Mouse (Mus musculus) thymus, postnatal 0 days (tissue): Measurements from ENCODE around the gene Gatb. TPM values are rescaled to one million over a fixed set of nuclear protein-coding genes. Genes with fewer than 3 reads are reported as not detected.

Experiments
- DNase-seq: peaks from one replicate; pipeline ENCODE4 v3.0.0-alpha.2; 2015; ENCODE audit warnings: low spot score
- polyA plus RNA-seq: library from polyadenylated mRNA; unstranded; fragments of >200 nt; fragmentation: Nextera tagmentation; extraction: Ambion mirVana; gene quantifications from 2 replicates; pipeline ENCODE4 v1.2.1, GENCODE M21; 2015

The Gatb gene
- polyA plus RNA-seq, 1 experiment from 2014 or later: 18.2 TPM

- no peak for DNase-seq
Observed at GRCm38 (mm10) chr3:85592640-85593252, 18.8 kb downstream of the Gatb start.

- DNase-seq: no peak
Observed at GRCm38 (mm10) chr3:85594452-85594851, 20.5 kb downstream of the Gatb start.

DNA sequence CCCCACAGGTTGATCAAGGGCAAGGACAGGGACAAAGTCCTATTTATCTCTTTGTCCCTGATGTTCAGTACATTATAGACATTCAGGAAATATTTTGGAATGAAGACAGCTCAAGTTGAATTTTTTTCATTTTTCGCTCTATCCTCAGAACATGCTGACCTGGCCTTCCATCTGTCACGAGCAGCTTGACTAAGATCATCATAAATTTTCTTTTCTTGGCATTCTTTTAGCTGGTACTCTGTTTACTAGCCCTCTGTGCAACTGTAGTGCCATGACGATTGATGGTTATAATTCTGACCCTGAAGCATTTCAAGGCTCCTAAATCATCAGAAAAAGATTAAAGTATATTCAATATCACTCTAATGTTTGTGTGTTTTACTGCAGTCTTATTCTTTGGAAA is 25.6 kb downstream of the Gatb start:
- DNase-seq: no peak

DNA sequence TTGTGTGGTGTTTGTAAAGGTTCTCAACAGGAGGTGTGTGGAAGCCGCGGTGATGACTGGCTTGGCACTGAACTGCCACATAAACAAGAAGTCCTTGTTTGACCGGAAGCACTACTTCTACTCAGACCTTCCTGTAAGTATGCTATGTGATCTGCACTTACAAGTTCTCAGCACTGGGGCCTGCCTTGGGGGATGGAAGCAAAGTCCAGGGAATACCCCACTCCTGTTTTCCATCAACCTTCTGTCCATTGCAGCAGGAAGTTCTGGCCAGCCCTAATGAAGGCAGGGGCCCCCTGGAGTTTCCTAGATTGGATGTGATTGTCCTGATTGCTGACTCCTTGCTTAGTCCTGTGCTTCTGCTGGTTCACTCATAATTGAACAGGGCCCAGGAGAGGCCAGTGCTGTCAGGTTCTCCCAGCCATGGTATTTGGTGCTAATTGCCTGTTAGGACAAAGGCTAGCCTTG is 28.0 kb downstream of the Gatb start:
- DNase-seq: no peak

GRCm38 (mm10) chr3:85603811-85604210 is 29.9 kb downstream of the Gatb start:
- no peak for DNase-seq

DNA sequence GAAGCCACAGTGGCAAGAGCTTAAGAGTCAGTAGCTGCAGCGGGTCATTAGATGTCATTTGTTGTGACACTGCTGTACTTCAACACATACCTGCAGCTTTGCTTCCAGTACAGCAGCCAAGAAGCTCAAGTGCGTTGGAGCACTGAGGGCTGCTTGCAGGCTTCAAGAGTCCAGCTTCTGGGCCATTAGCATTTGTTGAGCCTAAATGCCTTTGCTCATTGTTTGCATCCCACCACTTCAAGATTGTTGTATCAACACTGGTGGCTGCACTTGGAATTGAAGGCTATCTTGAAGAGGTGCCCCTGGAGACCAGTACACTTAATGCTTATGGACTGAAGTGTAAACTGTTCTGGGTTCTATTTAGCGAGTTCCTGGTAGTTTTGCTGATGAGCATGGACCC is 33.0 kb downstream of the Gatb start:
- no peak for DNase-seq

DNA sequence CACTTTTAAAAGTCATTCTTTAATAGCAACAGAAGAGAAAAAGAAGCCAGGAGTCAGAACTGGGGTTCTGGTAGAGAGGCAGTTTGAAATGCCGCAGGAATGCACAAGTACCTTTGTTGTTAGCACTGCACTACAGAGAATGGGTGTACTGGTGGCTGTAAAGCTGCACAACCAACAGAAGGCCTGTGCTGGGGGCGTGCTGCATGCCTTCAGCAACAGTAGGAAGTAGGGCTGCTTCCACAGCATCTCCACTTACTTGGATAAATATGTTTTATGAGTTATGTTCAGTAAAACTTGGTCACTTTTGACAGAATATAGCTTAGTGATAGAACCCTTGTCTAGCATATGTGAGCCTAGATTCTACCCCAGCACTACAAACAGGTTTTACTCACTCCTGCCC is 33.8 kb downstream of the Gatb start:
- no peak for DNase-seq

- DNase-seq: no peak
Observed at GRCm38 (mm10) chr3:85616389-85616788, 42.5 kb downstream of the Gatb start.

- no peak for DNase-seq
Observed at GRCm38 (mm10) chr3:85618885-85619284, 45.0 kb downstream of the Gatb start.

DNA sequence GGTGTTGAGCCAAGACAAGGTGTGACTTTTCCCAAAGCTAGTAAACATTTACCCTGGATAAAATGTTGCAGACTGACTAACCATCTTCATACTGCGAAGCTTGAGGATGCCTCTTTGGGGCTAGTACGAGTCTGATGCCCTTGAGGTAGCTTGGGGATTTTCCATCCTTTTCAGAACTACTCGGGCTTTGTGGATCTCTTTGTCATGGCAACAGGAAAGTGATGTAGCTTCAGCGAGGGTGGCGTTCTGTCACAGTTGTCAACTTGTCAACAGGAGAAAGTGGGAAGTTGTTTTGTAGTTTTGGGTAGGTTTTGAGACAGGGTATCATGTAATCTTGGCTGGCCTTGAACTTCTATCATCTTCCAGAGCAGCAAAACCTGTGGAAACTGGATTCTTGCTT is 45.4 kb downstream of the Gatb start:
- DNase-seq: no peak

GRCm38 (mm10) chr3:85619751-85620150 is 45.8 kb downstream of the Gatb start:
- DNase-seq: no peak

GRCm38 (mm10) chr3:85629895-85630510 is 56.1 kb downstream of the Gatb start:
- no peak for DNase-seq

DNA sequence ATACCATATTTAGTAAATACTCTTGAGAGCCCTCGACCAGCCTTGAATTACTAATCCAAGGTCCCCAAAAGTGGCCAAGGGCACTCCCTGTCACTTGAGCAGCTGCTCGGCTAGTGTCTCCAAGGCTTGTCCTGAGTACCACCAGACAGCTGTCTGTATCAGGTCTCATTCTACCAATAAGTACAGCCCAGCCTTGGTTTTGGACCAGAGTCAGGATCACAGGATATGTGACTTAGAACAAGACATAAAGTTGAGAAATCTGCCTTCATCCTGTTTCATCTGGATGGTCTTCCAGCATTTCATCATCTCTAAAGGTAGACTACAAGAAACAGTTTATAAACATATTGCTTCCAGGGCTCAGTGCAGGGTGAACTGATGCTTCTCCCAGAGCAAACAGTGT is 59.8 kb downstream of the Gatb start:
- DNase-seq: no peak

DNA sequence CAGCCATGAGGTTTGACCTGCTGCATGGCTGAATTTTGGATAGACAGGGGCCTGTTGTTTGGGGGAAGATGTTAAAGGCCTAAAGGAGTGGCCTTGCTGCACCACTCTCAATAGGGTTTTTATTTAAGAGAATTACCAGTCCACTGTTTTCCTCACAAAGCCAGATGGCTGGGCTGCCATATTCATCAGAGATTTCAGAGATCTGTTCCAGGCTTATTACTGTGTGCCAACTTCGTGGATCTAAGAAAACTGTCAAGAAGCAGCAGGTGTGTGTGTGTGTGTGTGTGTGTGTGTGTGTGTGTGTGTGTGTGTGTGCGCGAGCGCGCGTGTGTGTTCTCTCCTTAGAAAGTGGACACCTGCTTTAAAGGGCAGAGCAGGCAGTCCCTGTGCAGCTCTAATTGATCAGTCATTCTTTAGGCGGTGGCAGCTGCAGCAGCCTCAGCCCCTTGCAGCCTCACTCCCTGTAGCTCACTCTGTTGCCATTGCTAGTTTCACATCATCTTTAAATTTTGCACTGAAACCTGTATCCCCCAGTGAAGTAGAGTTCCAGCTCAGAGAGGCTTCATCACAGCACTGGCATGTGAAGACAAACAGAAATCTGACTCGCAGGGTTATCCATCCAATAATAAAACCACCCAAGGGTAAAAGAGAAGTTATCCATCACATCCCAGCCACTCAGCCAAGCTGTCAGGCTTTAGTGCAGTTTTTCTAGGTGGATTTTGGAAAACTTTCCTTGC is 60.6 kb downstream of the Gatb start:
- DNase-seq: no peak

- no peak for DNase-seq
Observed at GRCm38 (mm10) chr3:85635126-85635419, 61.2 kb downstream of the Gatb start.

DNA sequence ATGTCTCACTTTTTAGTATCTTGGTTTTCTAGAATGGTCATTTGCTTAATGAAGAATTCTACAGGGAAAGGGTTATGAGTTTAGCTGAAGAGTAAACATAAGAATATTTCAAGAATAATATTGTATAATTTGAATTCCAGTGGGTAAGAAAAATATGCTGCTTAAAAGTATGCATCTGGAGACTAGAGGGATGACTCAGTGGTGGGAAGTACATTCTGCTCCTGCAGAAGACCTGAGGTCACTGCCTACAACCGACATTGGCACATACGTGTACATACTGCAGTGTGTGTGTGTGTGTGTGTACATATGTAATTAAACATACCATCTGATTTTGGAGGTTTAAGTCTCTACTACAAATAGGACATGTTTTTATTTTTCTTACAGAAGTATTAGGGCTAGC is 61.7 kb downstream of the Gatb start:
- DNase-seq: no peak

DNA sequence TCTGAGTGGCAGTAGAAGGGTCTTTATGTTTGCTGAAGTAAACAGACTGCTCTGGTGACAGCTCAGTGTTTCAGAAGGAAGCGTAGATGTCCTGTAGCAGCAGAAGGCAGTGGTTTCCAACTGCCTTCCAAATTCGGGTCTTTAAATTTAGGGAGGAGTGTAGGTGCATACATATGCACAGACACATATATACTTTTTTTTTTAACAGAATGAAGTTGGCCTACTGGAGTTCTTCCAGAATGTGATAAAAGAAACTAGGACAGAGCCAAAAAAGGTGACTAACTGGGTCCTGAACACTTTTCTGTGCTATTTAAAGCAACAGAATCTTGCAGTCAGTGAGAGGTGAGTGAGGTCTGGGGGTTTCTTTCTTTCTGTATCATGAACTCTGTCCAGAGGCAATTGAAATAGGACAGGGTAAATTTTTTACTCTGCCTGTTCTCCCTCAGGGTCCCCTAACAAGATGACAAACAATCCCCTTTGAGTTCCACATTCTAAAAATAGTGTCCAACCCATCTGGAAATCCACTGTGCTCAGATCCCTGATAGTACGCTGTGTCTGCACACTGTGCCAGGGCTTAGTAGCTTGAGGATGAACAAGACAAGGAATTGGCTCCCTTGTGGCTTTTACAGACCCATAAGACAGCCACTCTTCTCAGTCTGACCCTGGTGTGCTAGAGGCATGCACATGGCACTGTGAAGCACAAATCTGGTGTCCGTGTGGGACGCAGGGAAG is 63.0 kb downstream of the Gatb start:
- DNase-seq: no peak

GRCm38 (mm10) chr3:85641751-85642150 is 67.8 kb downstream of the Gatb start:
- DNase-seq: no peak

DNA sequence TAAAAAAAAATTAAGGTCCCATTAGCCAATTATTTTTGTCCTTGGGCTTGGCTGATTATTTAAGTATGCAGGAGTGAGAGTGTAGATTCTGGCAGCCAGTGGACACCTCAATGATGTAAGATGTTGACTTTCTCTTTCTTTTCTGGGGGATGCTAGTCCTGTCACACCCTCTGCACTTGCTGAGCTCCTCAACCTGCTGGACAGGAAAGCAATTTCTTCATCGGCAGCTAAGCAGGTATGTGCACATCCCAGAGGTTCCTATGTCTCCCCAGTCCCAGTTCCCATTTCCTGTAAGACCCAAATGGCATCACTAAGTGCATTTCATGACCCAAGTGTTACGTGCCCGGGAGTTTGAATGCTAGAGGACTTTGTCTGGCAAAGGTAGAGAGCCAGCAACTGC is 70.9 kb downstream of the Gatb start:
- DNase-seq: no peak

- DNase-seq: no peak
Observed at GRCm38 (mm10) chr3:85645517-85646004, 71.6 kb downstream of the Gatb start.

- DNase-seq: no peak
Observed at GRCm38 (mm10) chr3:85649176-85649575, 75.3 kb downstream of the Gatb start.
